Mouse (Mus musculus) cerebellum, adult 2 months (tissue): ENCODE measurements around the gene Wdtc1.

Experiments
- CTCF ChIP-seq: fragments of 200-500 bp; IDR thresholded peaks from 2 replicates; pipeline ENCODE4 v1.5.1; 2011; ENCODE audit warnings: low read depth, mild to moderate bottlenecking, control low read depth, low read length, moderate library complexity, borderline replicate concordance; ENCODE audit not compliant: insufficient read depth
- POLR2A ChIP-seq: fragments of 200-500 bp; IDR thresholded peaks from 2 replicates; pipeline ENCODE4 v1.6.1; 2011; ENCODE audit warnings: low read length, control low read depth, borderline replicate concordance; ENCODE audit not compliant: insufficient read depth

DNA sequence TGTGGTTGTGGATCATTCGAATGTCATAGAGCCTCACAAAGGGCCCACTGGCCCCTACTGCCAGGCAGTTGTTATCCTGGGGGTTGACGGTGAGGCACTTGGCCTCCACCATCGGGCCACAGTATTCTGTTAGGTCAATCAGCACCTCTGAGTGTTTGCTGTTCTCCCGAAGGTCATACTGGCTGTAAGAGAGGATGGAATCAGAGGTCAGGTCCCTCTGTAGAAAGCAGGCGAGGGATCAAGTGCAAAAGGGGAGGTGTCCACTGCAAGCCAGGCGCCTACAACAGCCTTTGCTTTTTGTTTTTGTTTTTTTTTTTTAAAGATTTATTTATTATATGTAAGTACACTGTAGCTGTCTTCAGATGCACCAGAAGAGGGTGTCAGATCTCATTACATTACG, 47.5 kb downstream of the Wdtc1 start:
- TF ChIP-seq POLR2A (no peak), CTCF (no peak)
